Mouse (Mus musculus): ENCODE measurements around the gene Clec16a. TPM values are rescaled to one million over a fixed set of nuclear protein-coding genes. Genes with fewer than 3 reads are reported as not detected.

Gene Clec16a
- 21.4 TPM for polyA plus RNA-seq (2017; shearing (Covaris generic))

DNA sequence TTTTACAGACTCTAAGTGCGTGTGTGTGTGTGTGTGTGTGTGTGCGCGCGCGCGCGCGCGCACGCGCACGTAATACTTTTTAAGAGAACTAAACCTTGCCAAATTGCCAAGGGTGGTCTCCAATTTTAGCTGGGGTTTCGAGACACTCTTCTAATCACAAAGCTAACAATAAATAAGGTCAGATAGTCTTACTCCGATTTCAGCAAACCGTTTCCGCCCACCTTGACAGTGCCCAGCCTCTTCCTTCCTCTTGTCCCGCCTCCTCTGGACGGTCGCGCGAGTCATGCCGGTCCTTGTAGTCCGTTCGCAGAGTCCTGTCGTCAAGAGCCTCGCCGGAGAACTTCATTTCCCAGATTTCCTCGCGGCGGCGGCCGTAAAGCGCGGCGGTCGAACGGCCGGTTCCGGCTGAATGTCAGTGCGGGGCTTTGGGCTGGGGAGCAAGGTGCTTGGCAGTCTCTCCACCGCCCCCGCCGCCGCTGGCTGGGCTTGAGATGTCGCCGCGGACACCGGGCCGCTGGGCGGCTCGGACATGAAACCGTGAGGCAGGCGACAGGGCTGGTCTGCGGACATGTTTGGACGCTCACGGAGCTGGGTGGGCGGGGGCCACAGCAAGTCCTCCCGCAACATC is at the start of gene Clec16a:
Gene Clec16a (plus strand): TSS at position 345 of the 628 bp plus-strand sequence.

DNA sequence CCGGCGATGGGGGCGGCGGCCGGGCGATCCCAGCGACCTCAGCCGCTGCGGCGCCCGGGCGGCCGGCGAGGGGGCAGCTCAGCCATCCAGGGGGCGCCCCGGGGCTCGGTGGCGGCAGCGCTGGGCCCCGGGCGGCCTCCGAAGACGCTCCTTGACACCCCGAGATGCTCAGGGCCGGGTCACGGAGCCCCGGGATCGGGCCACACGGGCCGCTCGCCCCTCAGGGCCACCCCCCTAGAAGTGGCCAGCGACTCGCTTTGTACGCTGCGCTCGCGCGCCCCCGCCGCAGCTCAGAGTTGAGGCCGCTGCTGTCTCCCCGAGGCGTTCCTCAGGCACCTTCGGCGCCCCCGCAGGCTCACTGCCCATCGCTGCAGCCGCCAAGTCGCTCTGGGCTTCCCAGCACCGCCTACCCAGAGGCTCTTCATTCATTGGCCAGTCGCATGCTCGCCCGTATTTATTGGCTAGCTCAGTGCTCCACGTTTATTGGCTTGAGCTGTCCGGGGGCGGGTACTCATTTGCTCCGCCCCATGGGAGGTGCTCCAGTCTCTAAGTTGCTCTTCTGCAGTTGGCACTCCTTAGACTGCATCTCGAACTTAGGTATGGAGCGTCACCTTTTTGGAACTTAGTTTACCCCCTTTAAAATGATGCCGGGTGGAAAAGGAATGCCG is 2.3 kb upstream of the Clec16a start, which contains the start of gene Dexi:
Gene Dexi (minus strand): TSS at position 357 of the 668 bp plus-strand sequence.

DNA sequence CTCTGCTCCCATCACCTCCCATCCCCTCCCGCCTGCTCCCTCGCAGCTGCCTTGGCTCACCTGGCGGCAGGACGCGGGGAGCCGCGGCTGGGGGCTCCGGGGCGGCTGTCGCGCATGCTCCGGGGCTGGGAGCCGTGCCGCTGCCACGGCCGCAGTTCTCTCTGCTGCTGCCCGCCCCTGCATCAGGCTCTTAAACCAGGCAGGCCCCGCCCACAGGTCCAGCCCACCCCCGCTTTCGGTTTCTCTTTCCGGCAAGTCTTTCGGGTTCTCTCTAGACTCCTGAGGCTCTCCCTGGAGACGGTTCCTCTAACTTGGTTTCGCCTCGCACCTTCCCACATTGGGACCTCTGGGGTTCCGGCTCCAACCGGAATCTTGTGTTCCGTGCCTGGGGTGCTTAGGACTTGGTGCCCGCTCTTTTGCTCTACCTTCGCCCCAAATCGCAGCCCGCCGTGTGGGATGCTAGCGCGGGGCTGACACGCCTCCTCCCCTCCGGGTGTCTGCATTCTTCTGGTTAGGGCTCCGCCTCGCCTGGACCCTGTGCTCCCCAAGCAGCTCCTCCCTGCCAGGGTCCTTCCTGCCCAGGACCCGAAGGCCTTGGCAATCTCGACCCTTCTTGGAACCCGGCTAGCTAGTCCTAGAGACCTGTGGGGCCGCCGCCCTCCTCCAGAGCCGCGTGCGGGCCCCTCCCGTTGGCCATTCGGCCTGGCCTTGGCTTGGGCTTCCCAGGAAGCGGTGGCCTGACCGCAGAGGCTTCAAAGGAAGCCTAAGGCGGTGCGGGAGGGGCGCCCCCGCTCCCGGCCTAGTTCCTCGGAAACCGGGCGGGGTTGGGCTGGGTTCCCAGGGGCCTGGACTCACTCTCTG is 240.5 kb downstream of the Clec16a start, which contains the start of gene Socs1:
Gene Socs1 (minus strand): TSS at position 166 of the 861 bp plus-strand sequence.

GRCm38 (mm10) chr16:10788271-10788670 is 243.1 kb downstream of the Clec16a start, which contains the start of gene Tnp2:
TSS of gene Tnp2 (minus strand) at chr16:10788660.

GRCm38 (mm10) chr16:10790702-10791101 is 245.6 kb downstream of the Clec16a start, which contains the start of gene Prm3:
TSS of gene Prm3 (minus strand) at chr16:10790914.

Other genes with a start within 250 kb of the Clec16a start
- gene Emp2, start 231.4 kb upstream of the Clec16a start, polyA plus RNA-seq (2017; shearing (Covaris generic)): 0.07 TPM
- gene Tekt5, start 149.8 kb upstream of the Clec16a start, polyA plus RNA-seq (2017; shearing (Covaris generic)): not detected
- 37.9 TPM for gene Nubp1, start 133.4 kb upstream of the Clec16a start, polyA plus RNA-seq (2017; shearing (Covaris generic))
- 1.3 TPM for gene Tvp23a, start 98.0 kb upstream of the Clec16a start, polyA plus RNA-seq (2017; shearing (Covaris generic))
- gene Ciita, start 65.3 kb upstream of the Clec16a start, polyA plus RNA-seq (2017; shearing (Covaris generic)): 1.1 TPM
- gene Dexi, start 2.3 kb upstream of the Clec16a start, polyA plus RNA-seq (2017; shearing (Covaris generic)): 4.0 TPM
- gene Socs1, start 240.2 kb downstream of the Clec16a start, polyA plus RNA-seq (2017; shearing (Covaris generic)): 8.7 TPM
- gene Tnp2, start 243.3 kb downstream of the Clec16a start, polyA plus RNA-seq (2017; shearing (Covaris generic)): 6.4 TPM
- not detected for gene Prm3, start 245.6 kb downstream of the Clec16a start, polyA plus RNA-seq (2017; shearing (Covaris generic))